Mouse (Mus musculus) neural tube, embryonic 12.5 days (tissue): ENCODE measurements around the gene Bpifb1. TPM values are rescaled to one million over a fixed set of nuclear protein-coding genes. Genes with fewer than 3 reads are reported as not detected.
"Not testable (repeated sequence)": the region's sequence is repeated elsewhere in the genome, so short reads cannot be mapped to it uniquely, and the experiment has no call there.

Experiments
- ATAC-seq: fragments of 200-750 bp; cut with Nextera tagmentation; 2 replicates; pipeline ENCODE4 v1.8.0; 2017; ENCODE audit warnings: low read depth, mild to moderate bottlenecking, moderate TSS enrichment, moderate library complexity; ENCODE audit not compliant: low FRiP score
- H3K27ac ChIP-seq: fragments of 300-500 bp; sonication (generic); 2 replicates; pipeline ENCODE4 v1.5.1; 2016
- H3K27me3 ChIP-seq: fragments of 300-500 bp; sonication (generic); replicated peaks from 2 replicates; pipeline ENCODE4 v1.6.1; 2016; ENCODE audit warnings: mild to moderate bottlenecking
- H3K36me3 ChIP-seq: fragments of 300-500 bp; sonication (generic); 2 replicates; pipeline ENCODE4 v1.6.1; 2016; ENCODE audit warnings: mild to moderate bottlenecking
- H3K4me1 ChIP-seq: fragments of 300-500 bp; sonication (generic); 2 replicates; pipeline ENCODE4 v1.6.1; 2016
- H3K4me2 ChIP-seq: fragments of 300-500 bp; sonication (generic); replicated peaks from 2 replicates; pipeline ENCODE4 v1.6.1; 2016; ENCODE audit warnings: mild to moderate bottlenecking
- H3K4me3 ChIP-seq: fragments of 300-500 bp; sonication (generic); 2 replicates; pipeline ENCODE4 v1.5.1; 2016
- H3K9ac ChIP-seq: fragments of 300-500 bp; sonication (generic); 2 replicates; pipeline ENCODE4 v1.6.1; 2016; ENCODE audit warnings: mild to moderate bottlenecking
- H3K9me3 ChIP-seq: fragments of 300-500 bp; sonication (generic); 2 replicates; pipeline ENCODE4 v1.6.1; 2016; ENCODE audit warnings: mild to moderate bottlenecking
- WGBS: fragments of 180-500 bp; shearing (Covaris S2); methylation state at CpG from one replicate; pipeline ENCODE4 v1.1.7; 2016; 5-methylcytosine and 5-hydroxymethylcytosine counted together
- polyA plus RNA-seq: library from polyadenylated mRNA; unstranded; fragments of >200 nt; fragmentation: Nextera tagmentation; extraction: Ambion mirVana; gene quantifications from 2 replicates; pipeline ENCODE4 v1.2.1, GENCODE M21; 2016

Gene Bpifb1
- polyA plus RNA-seq: not detected in 2 replicates

- ATAC-seq: no peak
- no peak within 1 kb of the TSS for H3K9ac ChIP-seq
- no peaks in the 10 kb centered on the region for H3K36me3 ChIP-seq
- no peak within 1 kb of the TSS for H3K4me2 ChIP-seq
- no peaks in the 10 kb centered on the region for H3K4me1 ChIP-seq
- no peaks in the 10 kb centered on the region for H3K9me3 ChIP-seq
- no peak within 1 kb of the TSS for H3K4me3 ChIP-seq
- WGBS: 88% methylated on average over 11 of the region's 11 CpGs
- H3K27ac ChIP-seq: no peak within 1 kb of the TSS
- no peaks in the 10 kb centered on the region for H3K27me3 ChIP-seq
These were observed at the start of gene Bpifb1 for GRCm38 (mm10) chr2:154190546-154191258. Bpifb1 (plus strand) TSS chr2:154190818.

- Histone ChIP-seq H3K9ac (no peak within 1 kb of the TSS), H3K4me3 (no peak within 1 kb of the TSS), H3K4me1 (no peaks in the 10 kb centered on the region), H3K9me3 (no peaks in the 10 kb centered on the region), H3K27me3 (no peaks in the 10 kb centered on the region), H3K36me3 (no peaks in the 10 kb centered on the region), H3K27ac (no peak within 1 kb of the TSS), H3K4me2 (no peak within 1 kb of the TSS)
- ATAC-seq: no peak
- 84% methylated on average over 4 of the region's 4 CpGs for WGBS
These were observed 48.0 kb upstream of the Bpifb1 start, which contains the start of gene Bpifa1 for GRCm38 (mm10) chr2:154142580-154142979. Bpifa1 (plus strand) TSS chr2:154142880.

- ATAC-seq: no peak
- Histone ChIP-seq H3K9ac (no peak overlapping the region), H3K4me1 (no peaks in the 10 kb centered on the region), H3K4me3 (no peak overlapping the region), H3K36me3 (no peaks in the 10 kb centered on the region), H3K9me3 (no peaks in the 10 kb centered on the region), H3K4me2 (no peak overlapping the region), H3K27ac (no peak overlapping the region), H3K27me3 (no peaks in the 10 kb centered on the region)
- WGBS: 88% methylated on average over 3 of the region's 3 CpGs
These were observed 46.9 kb upstream of the Bpifb1 start for GRCm38 (mm10) chr2:154143735-154144134.

- Histone ChIP-seq H3K27ac (no peak overlapping the region), H3K36me3 (no peaks in the 10 kb centered on the region), H3K4me2 (no peak overlapping the region), H3K9ac (no peak overlapping the region), H3K4me3 (no peak overlapping the region), H3K4me1 (no peaks in the 10 kb centered on the region), H3K9me3 (no peaks in the 10 kb centered on the region), H3K27me3 (no peaks in the 10 kb centered on the region)
- 83% methylated on average over 4 of the region's 4 CpGs for WGBS
- ATAC-seq: no peak
These were observed 43.1 kb upstream of the Bpifb1 start for GRCm38 (mm10) chr2:154147496-154147895.

GRCm38 (mm10) chr2:154158433-154158832, 32.2 kb upstream of the Bpifb1 start:
- Histone ChIP-seq H3K4me1 (no peaks in the 10 kb centered on the region), H3K4me3 (no peak overlapping the region), H3K36me3 (no peaks in the 10 kb centered on the region), H3K4me2 (no peak overlapping the region), H3K9ac (no peak overlapping the region), H3K27me3 (no peaks in the 10 kb centered on the region), H3K9me3 (no peaks in the 10 kb centered on the region), H3K27ac (no peak overlapping the region)
- 40% methylated on average over 3 of the region's 3 CpGs for WGBS
- ATAC-seq: no peak

GRCm38 (mm10) chr2:154162307-154162706, 28.3 kb upstream of the Bpifb1 start, which contains the start of gene Bpifa5:
Bpifa5 (plus strand) TSS chr2:154162607.
- Histone ChIP-seq H3K27ac (no peak within 1 kb of the TSS), H3K36me3 (no peaks in the 10 kb centered on the region), H3K9me3 (no peaks in the 10 kb centered on the region), H3K9ac (no peak within 1 kb of the TSS), H3K4me1 (no peaks in the 10 kb centered on the region), H3K4me3 (no peak within 1 kb of the TSS), H3K4me2 (no peak within 1 kb of the TSS), H3K27me3 (no peaks in the 10 kb centered on the region)
- ATAC-seq: no peak
- WGBS: 85% methylated on average over 8 of the region's 8 CpGs

GRCm38 (mm10) chr2:154163306-154163705, 27.3 kb upstream of the Bpifb1 start:
- WGBS: 89% methylated on average over 5 of the region's 5 CpGs
- Histone ChIP-seq H3K27ac (no peak overlapping the region), H3K4me1 (no peaks in the 10 kb centered on the region), H3K9ac (no peak overlapping the region), H3K4me3 (no peak overlapping the region), H3K36me3 (no peaks in the 10 kb centered on the region), H3K4me2 (no peak overlapping the region), H3K27me3 (no peaks in the 10 kb centered on the region), H3K9me3 (no peaks in the 10 kb centered on the region)
- ATAC-seq: no peak

GRCm38 (mm10) chr2:154169172-154169571, 21.4 kb upstream of the Bpifb1 start:
- H3K9me3 ChIP-seq: no peaks in the 10 kb centered on the region
- no peaks in the 10 kb centered on the region for H3K27me3 ChIP-seq
- no peak overlapping the region for H3K4me3 ChIP-seq
- no peaks in the 10 kb centered on the region for H3K4me1 ChIP-seq
- H3K4me2 ChIP-seq: no peak overlapping the region
- no peak overlapping the region for H3K27ac ChIP-seq
- H3K9ac ChIP-seq: no peak overlapping the region
- no peak for ATAC-seq
- WGBS: 70% methylated on average over 3 of the region's 3 CpGs
- no peaks in the 10 kb centered on the region for H3K36me3 ChIP-seq

GRCm38 (mm10) chr2:154171621-154172020, 19.0 kb upstream of the Bpifb1 start:
- no peak overlapping the region for H3K9ac ChIP-seq
- no peaks in the 10 kb centered on the region for H3K9me3 ChIP-seq
- no peak overlapping the region for H3K4me2 ChIP-seq
- 77% methylated on average over 6 of the region's 6 CpGs for WGBS
- H3K36me3 ChIP-seq: no peaks in the 10 kb centered on the region
- no peaks in the 10 kb centered on the region for H3K27me3 ChIP-seq
- no peak overlapping the region for H3K4me3 ChIP-seq
- ATAC-seq: no peak
- H3K4me1 ChIP-seq: no peaks in the 10 kb centered on the region
- H3K27ac ChIP-seq: no peak overlapping the region

- no peaks in the 10 kb centered on the region for H3K4me1 ChIP-seq
- WGBS: 52% methylated on average over 1 of the region's 1 CpGs
- no peak overlapping the region for H3K4me3 ChIP-seq
- H3K9me3 ChIP-seq: no peaks in the 10 kb centered on the region
- no peak overlapping the region for H3K9ac ChIP-seq
- no peak overlapping the region for H3K4me2 ChIP-seq
- no peak for ATAC-seq
- H3K36me3 ChIP-seq: no peaks in the 10 kb centered on the region
- H3K27me3 ChIP-seq: no peaks in the 10 kb centered on the region
- H3K27ac ChIP-seq: no peak overlapping the region
These were observed 17.3 kb upstream of the Bpifb1 start for GRCm38 (mm10) chr2:154173313-154173712.

- not testable (repeated sequence) for H3K4me3 ChIP-seq, H3K27ac ChIP-seq, H3K4me1 ChIP-seq, H3K36me3 ChIP-seq, H3K9ac ChIP-seq, ATAC-seq, H3K27me3 ChIP-seq, H3K9me3 ChIP-seq, H3K4me2 ChIP-seq
- whole genome bisulfite sequencing: 82% methylated on average over 7 of the region's 7 CpGs
These were observed 8.7 kb upstream of the Bpifb1 start for GRCm38 (mm10) chr2:154181900-154182299.

- H3K4me3 ChIP-seq, H3K9me3 ChIP-seq, H3K9ac ChIP-seq, H3K4me2 ChIP-seq, H3K36me3 ChIP-seq, H3K27me3 ChIP-seq, H3K27ac ChIP-seq, ATAC-seq, H3K4me1 ChIP-seq: not testable (repeated sequence)
- 86% methylated on average over 4 of the region's 4 CpGs for WGBS
These were observed 7.6 kb upstream of the Bpifb1 start for GRCm38 (mm10) chr2:154183061-154183460.

- Histone ChIP-seq H3K4me2 (no peak overlapping the region), H3K9me3 (no peaks in the 10 kb centered on the region), H3K4me3 (no peak overlapping the region), H3K27ac (no peak overlapping the region), H3K4me1 (no peaks in the 10 kb centered on the region), H3K36me3 (no peaks in the 10 kb centered on the region), H3K27me3 (no peaks in the 10 kb centered on the region), H3K9ac (no peak overlapping the region)
- 91% methylated on average over 6 of the region's 6 CpGs for WGBS
- no peak for ATAC-seq
These were observed 5.3 kb upstream of the Bpifb1 start for GRCm38 (mm10) chr2:154185319-154185718.
